Mouse (Mus musculus): ENCODE results near the gene Tex52.

Tex52 gene

DNA sequence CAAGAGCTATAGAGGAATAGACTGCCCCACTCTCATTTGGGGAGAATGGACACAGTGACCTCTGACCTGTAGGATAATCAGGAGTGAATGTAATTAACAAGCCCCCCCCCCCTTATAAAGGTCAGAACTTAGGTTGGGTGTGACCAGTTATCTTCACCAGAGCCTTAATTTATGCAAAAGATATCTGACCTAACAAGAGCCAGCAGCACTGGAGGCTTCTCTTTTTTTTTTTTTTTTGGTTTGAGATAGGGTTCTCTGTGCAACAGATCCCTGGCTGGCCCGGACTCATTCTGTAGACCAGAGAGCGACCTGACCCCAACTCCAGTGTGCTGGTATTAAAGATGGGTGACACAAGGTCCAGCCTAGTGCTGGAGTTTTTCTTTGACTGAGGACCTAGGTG, 54.0 kb downstream of the Tex52 start:
- no peak for DNase-seq (ENCODE audit: low spot score)

DNA sequence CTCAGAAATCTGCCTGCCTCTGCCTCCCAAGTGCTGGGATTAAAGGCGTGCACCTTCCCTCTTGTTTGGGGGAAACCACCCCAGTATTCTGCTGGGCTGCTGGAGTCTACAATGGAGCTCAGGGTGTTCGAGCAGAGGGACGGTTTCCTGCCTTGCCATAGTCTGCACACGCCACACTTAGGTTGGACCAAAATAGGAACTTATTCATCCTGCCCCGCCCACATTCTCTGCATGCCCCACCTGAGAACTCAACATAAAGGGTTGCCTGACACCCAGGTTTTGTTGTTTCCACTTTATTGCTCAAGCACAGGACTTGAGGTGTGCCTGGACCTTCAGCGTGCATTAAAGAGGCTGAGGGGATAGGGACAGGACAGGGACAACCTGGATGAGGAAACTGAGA, 54.6 kb downstream of the Tex52 start:
- DNase-seq (ENCODE audit: low spot score), result no peak

DNA sequence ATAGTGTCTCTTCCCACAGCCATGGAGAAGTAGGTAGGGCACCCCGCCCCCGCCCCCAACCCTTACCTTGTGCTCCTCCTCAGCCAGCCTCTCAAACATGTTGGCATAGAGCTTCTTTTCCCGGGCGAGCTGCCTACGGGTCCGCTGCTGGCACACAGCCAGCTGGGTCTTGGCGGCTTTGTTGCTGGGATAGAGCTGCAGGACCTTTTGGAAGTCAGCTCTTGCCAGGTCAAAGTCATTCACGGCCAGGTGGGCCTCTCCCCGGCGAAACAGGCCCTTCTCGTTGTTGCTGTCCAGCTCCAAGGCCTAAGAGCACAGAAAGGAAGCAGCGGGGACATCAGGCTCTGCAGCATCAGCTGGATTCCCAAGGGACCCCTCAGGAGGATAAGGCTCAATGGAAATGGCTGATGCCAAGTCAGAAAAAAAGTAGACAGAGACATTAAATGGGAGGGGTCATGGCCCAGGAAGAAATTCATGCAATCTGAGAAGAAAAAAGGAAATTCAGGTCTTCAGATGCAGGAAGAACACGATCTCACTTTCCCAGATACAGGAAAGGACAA, 57.2 kb downstream of the Tex52 start:
- DNase-seq (ENCODE audit: low spot score), result no peak

DNA sequence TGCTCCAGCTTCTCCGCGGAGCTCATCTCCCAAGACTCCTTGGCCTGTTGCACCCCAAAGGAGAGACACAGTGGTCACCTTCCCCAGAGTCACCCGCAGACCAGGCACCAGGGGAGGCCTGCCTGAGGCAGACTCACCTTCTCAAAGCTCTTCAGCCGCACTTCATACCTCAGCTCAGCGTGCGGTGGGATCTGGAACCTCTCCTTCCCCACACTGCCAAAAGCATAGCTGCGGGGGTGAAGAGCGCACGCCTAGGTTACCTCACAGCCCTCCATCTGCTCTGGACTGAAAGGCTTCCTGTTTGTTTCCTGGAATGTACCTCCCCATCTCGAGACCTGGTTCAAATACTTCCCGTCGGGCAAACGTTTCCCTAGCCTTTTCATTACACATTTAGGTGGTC, 58.3 kb downstream of the Tex52 start:
- DNase-seq (ENCODE audit: low spot score), result no peak

Data from ovary, postnatal 36 days (tissue).